Mouse (Mus musculus) ES-Bruce4 (cell line): ENCODE results near the gene Arrb1.

Experiments used
- CTCF ChIP-seq: IDR thresholded peaks from one replicate; pipeline ENCODE4 v1.8.1; 2011; ENCODE audit warnings: low read depth, low read length
- EP300 ChIP-seq: IDR thresholded peaks from 2 replicates; pipeline ENCODE4 v1.6.1; 2011; ENCODE audit warnings: low read depth, low read length; ENCODE audit not compliant: insufficient read depth
- POLR2A ChIP-seq: IDR thresholded peaks from one replicate; pipeline ENCODE4 v1.8.1; 2011; ENCODE audit warnings: low read length; ENCODE audit not compliant: insufficient read depth

GRCm38 (mm10) chr7:99531408-99531970 is 3.8 kb upstream of the Arrb1 start:
- TF ChIP-seq EP300 (no peak), POLR2A (no peak), CTCF (no peak)
